Mouse (Mus musculus): ENCODE measurements around the gene Zfp3.

DNA sequence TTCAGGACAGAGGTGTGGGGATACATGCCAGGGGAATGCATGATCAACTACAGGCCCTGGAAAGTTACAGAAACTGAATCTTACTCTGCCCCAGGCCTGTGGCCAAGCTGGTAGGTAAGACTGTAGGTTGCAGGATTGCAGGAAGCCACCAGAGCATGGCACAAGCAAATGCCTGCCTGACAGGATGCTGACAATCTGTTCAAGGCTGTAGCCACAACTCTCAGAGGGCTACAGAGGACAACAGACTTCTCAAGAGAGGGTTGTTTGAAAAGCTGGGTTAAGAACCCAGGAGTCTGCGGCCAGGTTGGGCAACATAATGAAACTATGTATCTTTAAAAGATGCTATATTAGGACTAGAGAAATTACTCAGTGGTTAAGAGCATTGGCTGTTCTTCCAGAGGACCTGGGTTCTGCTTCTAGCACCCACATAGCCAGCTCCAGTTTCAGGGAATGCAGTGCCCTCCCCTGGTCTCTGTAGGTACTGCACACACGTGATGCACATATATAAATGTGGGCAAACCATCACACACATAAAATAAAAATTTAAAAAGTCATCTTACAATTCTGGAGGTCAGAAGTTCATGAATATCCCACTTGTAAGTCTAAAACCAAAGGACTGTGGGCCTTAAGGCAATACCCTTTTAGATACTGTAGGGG is 38.3 kb downstream of the Zfp3 start:
- no peak for TF ChIP-seq MYOG (IDR thresholded peaks at IDR 0.05; ENCODE audit: control insufficient read depth, extremely low read depth, insufficient read length)
- TF ChIP-seq CTCF (IDR thresholded peaks at IDR 0.05; ENCODE audit: control insufficient read depth, insufficient read depth, insufficient read length) = no peak
- no peak for TF ChIP-seq MAX (IDR thresholded peaks at IDR 0.05)
- TF ChIP-seq FOSL1 (IDR thresholded peaks at IDR 0.05; ENCODE audit: insufficient read depth, low read length, poor library complexity, severe bottlenecking) = no peak

Measured in C2C12 (cell line).